Mouse (Mus musculus): ENCODE results near the gene Gm5485.

Gene Gm5485

DNA sequence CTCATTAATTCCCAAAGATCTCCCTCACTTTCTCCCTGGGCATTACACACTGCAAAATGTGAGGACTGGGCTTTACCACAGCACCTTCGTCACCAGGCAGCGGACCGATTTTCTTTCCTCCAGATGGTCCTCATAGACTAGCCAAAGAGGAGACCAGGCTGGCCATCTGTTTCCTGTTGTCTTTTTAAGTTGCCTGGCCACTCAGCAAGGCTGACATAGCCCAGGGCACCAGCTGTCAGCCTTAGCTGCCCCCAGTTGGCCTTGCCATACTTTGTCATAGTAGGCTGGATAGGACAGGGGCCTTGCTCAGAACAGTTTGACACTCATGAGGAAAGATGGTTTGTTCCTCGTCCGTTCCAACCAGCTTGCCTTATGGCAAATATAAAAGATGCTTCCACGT, 39.8 kb downstream of the Gm5485 start:
- no peak for DNase-seq (ENCODE audit: low spot score)

DNA sequence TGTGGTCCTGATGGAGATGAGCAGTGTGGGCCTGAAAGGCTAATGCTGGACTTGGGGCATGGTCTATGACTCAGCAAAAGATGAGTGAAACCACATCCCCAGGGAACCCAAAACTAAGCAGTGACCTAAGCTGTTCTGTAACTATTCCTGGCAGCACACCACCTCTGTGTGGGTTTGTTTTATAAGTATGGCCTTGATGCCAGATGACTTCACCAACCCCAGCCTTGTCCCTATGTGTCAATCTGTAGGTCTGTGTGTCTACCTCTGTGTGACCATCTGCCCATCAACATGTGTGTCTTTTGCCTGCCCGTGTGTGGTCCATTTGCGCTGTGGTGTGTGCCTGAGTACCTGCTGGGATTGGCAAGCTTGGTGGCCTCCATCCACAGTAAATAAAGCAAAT, 44.1 kb downstream of the Gm5485 start:
- no peak for DNase-seq (ENCODE audit: low spot score)

- no peak for DNase-seq (ENCODE audit: low spot score)
Observed at GRCm38 (mm10) chr16:48366801-48367200, 45.4 kb downstream of the Gm5485 start.

DNA sequence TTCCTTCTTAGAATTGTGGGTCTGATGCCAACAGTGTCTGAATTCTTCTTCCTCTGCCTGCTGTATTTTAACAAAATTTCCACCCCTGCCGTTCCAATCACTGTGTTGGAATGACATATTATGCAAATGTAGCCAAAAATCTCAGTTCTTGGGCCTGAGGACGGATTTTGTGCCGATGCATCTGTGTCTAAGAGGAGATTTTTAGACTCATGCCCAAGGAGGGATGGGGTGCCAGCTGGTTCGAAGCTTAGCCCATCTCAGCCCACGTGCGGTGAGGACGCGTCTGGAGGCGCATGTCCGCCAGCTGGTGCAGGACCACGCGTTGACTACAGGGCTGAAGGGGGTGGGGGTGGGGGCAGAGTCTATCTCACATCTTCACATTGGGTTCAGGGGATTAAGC, 51.3 kb downstream of the Gm5485 start:
- no peak for DNase-seq (ENCODE audit: low spot score)

GRCm38 (mm10) chr16:48356417-48356816, 55.8 kb downstream of the Gm5485 start:
- peak; percentile 32 for DNase-seq (ENCODE audit: low spot score)

GRCm38 (mm10) chr16:48355716-48356115, 56.5 kb downstream of the Gm5485 start:
- no peak for DNase-seq (ENCODE audit: low spot score)
